Mouse (Mus musculus) embryonic fibroblast, embryonic 13.5 days (primary cell): Measurements from ENCODE around the gene Tusc2. TPM values are rescaled to one million over a fixed set of nuclear protein-coding genes. Genes with fewer than 3 reads are reported as not detected.

Experiments
- H3K27ac ChIP-seq: 2 replicates; pipeline ENCODE4 v1.5.1; 2012; ENCODE audit warnings: low read length, control low read depth, inconsistent platforms; ENCODE audit not compliant: insufficient read depth
- H3K4me1 ChIP-seq: 2 replicates; pipeline ENCODE4 v1.6.1; 2011; ENCODE audit warnings: low read length; ENCODE audit not compliant: control insufficient read depth, insufficient read depth
- H3K4me3 ChIP-seq: 2 replicates; pipeline ENCODE4 v1.5.1; 2011; ENCODE audit warnings: mild to moderate bottlenecking, control low read depth, low read length; ENCODE audit not compliant: insufficient read depth
- CTCF ChIP-seq: IDR thresholded peaks from 2 replicates; pipeline ENCODE4 v1.5.1; 2011; ENCODE audit warnings: mild to moderate bottlenecking, control low read depth, low read length, moderate library complexity, borderline replicate concordance; ENCODE audit not compliant: insufficient read depth
- POLR2A ChIP-seq: IDR thresholded peaks from 2 replicates; pipeline ENCODE4 v1.6.1; 2011; ENCODE audit warnings: low read depth, mild to moderate bottlenecking, control low read depth, low read length, moderate library complexity
- polyA plus RNA-seq: library from polyadenylated mRNA; stranded (reverse); fragments of >200 nt; gene quantifications from 2 replicates; pipeline ENCODE4 v1.2.4, GENCODE M21; 2011; ENCODE audit warnings: low read depth; ENCODE audit not compliant: missing spikeins, insufficient read length

Gene Tusc2
- polyA plus RNA-seq, 1 experiment = 14.5 TPM

DNA sequence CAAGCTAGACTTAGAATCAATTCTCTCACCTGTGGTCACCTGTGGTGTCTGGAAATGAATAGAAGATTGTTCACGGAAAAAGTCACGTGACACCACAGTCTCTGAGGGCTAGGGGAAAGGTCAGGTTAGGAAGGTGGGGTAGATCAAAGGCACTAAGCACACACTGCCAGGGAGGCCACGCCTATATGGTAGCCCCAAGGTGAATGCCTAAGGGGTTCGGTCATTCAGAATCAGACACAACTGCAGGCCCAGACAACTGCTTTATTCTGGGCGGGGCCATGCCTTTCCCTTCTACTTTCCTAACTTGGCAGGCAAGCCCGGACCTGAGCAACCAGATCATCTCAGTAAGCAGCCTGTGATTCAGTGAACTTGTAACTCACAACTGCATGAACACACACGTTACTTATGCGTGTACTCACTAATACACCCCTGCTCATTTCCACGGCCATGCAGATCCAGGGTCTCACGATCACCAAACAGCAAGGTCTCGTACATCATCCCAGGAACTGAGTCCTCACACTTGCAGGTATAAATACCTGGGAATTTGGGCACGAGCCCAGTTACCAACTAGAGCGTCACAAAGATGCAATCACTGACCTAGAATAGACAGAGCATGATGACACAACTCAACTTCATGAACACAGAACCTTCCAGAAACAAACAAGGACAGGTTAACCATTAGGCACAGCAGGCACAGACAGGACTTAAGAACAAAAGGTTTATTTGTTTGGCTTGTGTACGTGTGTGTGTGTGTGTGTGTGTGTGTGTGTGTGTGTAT, 12.7 kb downstream of the Tusc2 start:
- Histone ChIP-seq H3K4me3 (no peak overlapping the region), H3K4me1 (peaks cover 5% of the 10 kb centered on the region; the same call in 1 of the 2 replicates), H3K27ac (peak overlapping the region; percentile 56)
- no peak for TF ChIP-seq CTCF
- no peak for TF ChIP-seq POLR2A

GRCm38 (mm10) chr9:107576357-107577107, 13.5 kb downstream of the Tusc2 start, which contains the start of gene Hyal1:
TSS of gene Hyal1 (plus strand) at chr9:107576927.
- TF ChIP-seq POLR2A (peak; percentile 91), CTCF (no peak)
- Histone ChIP-seq H3K4me1 (peaks cover 5% of the 10 kb centered on the region; the same call in 1 of the 2 replicates), H3K4me3 (peak within 1 kb of the TSS; percentile 37), H3K27ac (peak within 1 kb of the TSS; percentile 56)

- Histone ChIP-seq H3K27ac (no peak overlapping the region), H3K4me3 (no peak overlapping the region), H3K4me1 (peaks cover 5% of the 10 kb centered on the region; the same call in 1 of the 2 replicates)
- TF ChIP-seq POLR2A (no peak), CTCF (no peak)
These were observed 14.8 kb downstream of the Tusc2 start for GRCm38 (mm10) chr9:107577871-107578270.

DNA sequence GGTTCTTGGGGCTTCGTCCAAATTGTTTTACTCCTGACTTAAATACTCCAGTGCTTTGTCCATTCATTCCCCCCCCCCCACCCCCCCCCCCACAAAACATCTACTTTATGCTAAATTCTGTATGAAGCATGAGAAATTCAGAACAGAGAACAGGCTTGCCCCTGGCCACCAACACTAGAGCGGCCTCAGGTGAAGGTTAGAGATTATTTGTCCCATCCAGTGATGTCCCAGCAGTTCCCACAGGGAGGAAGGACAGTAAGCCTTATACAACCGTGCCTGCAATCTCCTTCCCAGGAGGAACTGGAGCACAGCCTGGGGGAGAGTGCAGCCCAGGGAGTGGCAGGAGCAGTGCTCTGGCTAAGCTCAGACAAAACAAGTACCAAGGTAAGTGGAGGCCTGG, 15.5 kb downstream of the Tusc2 start, which contains the start of gene Naa80:
TSS of gene Naa80 (plus strand) at position 301 of the 400 bp plus-strand sequence.
- Histone ChIP-seq H3K4me3 (no peak within 1 kb of the TSS), H3K4me1 (peaks cover 5% of the 10 kb centered on the region; the same call in 1 of the 2 replicates), H3K27ac (no peak within 1 kb of the TSS)
- TF ChIP-seq POLR2A = no peak
- TF ChIP-seq CTCF = no peak

GRCm38 (mm10) chr9:107579023-107579900, 16.2 kb downstream of the Tusc2 start:
- no peak overlapping the region for H3K27ac ChIP-seq
- no peak overlapping the region for H3K4me3 ChIP-seq
- 0 out of 2 replicates have a peak, but pooled peaks have one; percentile 7 for TF ChIP-seq POLR2A
- no peak for TF ChIP-seq CTCF
- peaks cover 5% of the 10 kb centered on the region; the same call in 1 of the 2 replicates for H3K4me1 ChIP-seq

- H3K4me1 ChIP-seq = peaks cover 5% of the 10 kb centered on the region; the same call in 1 of the 2 replicates
- H3K27ac ChIP-seq = peak within 1 kb of the TSS; percentile 71
- peak within 1 kb of the TSS; percentile 61 for H3K4me3 ChIP-seq
- TF ChIP-seq CTCF = no peak
- peak; percentile 87 for TF ChIP-seq POLR2A
These were observed 17.7 kb downstream of the Tusc2 start, which contains the start of gene Hyal3 for GRCm38 (mm10) chr9:107580501-107581317. TSS of gene Hyal3 (plus strand) at chr9:107580818.

DNA sequence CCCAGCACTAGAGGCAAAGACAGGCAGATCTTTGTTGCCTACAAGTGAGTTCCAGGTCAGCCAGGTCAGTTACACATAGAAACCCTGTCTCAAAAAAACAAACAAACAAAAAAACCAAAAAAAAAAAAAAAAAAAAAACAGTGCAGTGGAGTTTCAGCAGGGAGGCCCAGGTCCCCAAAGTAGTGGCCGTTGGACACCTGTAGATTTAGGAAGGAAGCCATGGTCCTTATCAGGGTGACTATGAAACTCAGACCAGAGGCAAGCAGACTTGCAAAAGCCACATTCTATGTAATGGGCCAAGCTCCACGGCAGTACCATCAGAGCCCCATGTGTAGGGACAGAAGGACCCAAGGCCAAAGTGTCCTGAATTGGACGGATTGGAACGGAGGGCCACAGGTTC, 18.5 kb downstream of the Tusc2 start:
- peaks cover 5% of the 10 kb centered on the region; the same call in 1 of the 2 replicates for H3K4me1 ChIP-seq
- H3K27ac ChIP-seq = no peak overlapping the region
- TF ChIP-seq CTCF = no peak
- no peak for TF ChIP-seq POLR2A
- H3K4me3 ChIP-seq = peak overlapping the region; percentile 61

GRCm38 (mm10) chr9:107582509-107583062, 19.5 kb downstream of the Tusc2 start:
- TF ChIP-seq POLR2A = no peak
- TF ChIP-seq CTCF = no peak
- Histone ChIP-seq H3K4me1 (peaks cover 5% of the 10 kb centered on the region; the same call in 1 of the 2 replicates), H3K4me3 (no peak overlapping the region), H3K27ac (no peak overlapping the region)
